Mouse (Mus musculus) layer of hippocampus, adult 9-10 months (tissue): ENCODE results near the gene Dagla.

Source experiments
- DNase-seq: peaks from one replicate; pipeline ENCODE4 v3.0.0; 2022; ENCODE audit warnings: low spot score

The Dagla gene

GRCm38 (mm10) chr19:10278669-10279324 lies 25.9 kb downstream of the Dagla start:
- no peak for DNase-seq

GRCm38 (mm10) chr19:10277759-10278158 lies 26.9 kb downstream of the Dagla start:
- no peak for DNase-seq

- no peak for DNase-seq
Measured at GRCm38 (mm10) chr19:10277331-10277730, 27.3 kb downstream of the Dagla start.

- no peak for DNase-seq
Measured at GRCm38 (mm10) chr19:10276483-10277144, 28.1 kb downstream of the Dagla start.

GRCm38 (mm10) chr19:10274056-10274455 lies 30.6 kb downstream of the Dagla start:
- DNase-seq, result no peak

- no peak for DNase-seq
Measured at GRCm38 (mm10) chr19:10272746-10273145, 31.9 kb downstream of the Dagla start.

- no peak for DNase-seq
Measured at GRCm38 (mm10) chr19:10271592-10271991, 33.1 kb downstream of the Dagla start.

- DNase-seq, result no peak
Measured at GRCm38 (mm10) chr19:10270356-10270755, 34.3 kb downstream of the Dagla start.

- no peak for DNase-seq
Measured at GRCm38 (mm10) chr19:10268851-10269250, 35.8 kb downstream of the Dagla start.

GRCm38 (mm10) chr19:10267953-10268352 lies 36.7 kb downstream of the Dagla start:
- no peak for DNase-seq

- DNase-seq, result no peak
Measured at GRCm38 (mm10) chr19:10267057-10267456, 37.6 kb downstream of the Dagla start.

GRCm38 (mm10) chr19:10266196-10266850 lies 38.4 kb downstream of the Dagla start:
- no peak for DNase-seq

- no peak for DNase-seq
Measured at GRCm38 (mm10) chr19:10261369-10261768, 43.3 kb downstream of the Dagla start.

GRCm38 (mm10) chr19:10258279-10259011 lies 46.2 kb downstream of the Dagla start:
- no peak for DNase-seq

GRCm38 (mm10) chr19:10248128-10248527 lies 56.5 kb downstream of the Dagla start:
- no peak for DNase-seq

- no peak for DNase-seq
Measured at GRCm38 (mm10) chr19:10247165-10247564, 57.5 kb downstream of the Dagla start.

GRCm38 (mm10) chr19:10244183-10244582 lies 60.5 kb downstream of the Dagla start:
- no peak for DNase-seq

- DNase-seq, result no peak
Measured at GRCm38 (mm10) chr19:10242916-10243315, 61.8 kb downstream of the Dagla start.

GRCm38 (mm10) chr19:10240654-10241305 lies 63.9 kb downstream of the Dagla start, which contains the start of gene Myrf:
TSS of gene Myrf (minus strand) at chr19:10240748.
- DNase-seq, result no peak

GRCm38 (mm10) chr19:10239975-10240653 lies 64.6 kb downstream of the Dagla start:
- no peak for DNase-seq

- DNase-seq, result no peak
Measured at GRCm38 (mm10) chr19:10239419-10239818, 65.3 kb downstream of the Dagla start.
